Mouse (Mus musculus): Measurements from ENCODE around the gene Polg2.

The Polg2 gene

DNA sequence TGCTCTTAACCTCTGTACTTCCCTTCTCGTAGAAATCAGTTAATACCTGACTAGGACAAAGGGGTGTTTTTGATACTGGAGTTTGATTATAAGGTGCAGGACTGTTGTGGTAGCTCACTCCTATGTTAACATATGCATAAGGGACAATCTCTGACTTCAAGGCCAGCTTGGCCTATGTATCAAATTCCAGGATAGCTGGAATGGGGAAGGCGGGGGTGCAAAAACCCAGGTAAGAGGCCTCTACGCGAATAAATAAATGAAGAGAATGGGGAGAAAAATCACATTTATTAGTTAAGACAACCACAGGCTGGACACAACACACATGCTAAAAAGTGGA is 720 bp upstream of the Polg2 start:
- Histone ChIP-seq H3K9me3 (ENCODE audit: low read length) (no peaks in the 10 kb centered on the region), H3K4me1 (replicated peaks; ENCODE audit: low read depth, low read length) (peaks cover 58% of the 10 kb centered on the region), H3K4me3 (replicated peaks; ENCODE audit: low read length) (no peak overlapping the region), H3K27me3 (ENCODE audit: insufficient read depth, low read length) (no peaks in the 10 kb centered on the region), H3K36me3 (ENCODE audit: insufficient read depth, low read length) (peaks cover 83% of the 10 kb centered on the region)
- TF ChIP-seq POU5F1 (IDR thresholded peaks at IDR 0.05; ENCODE audit: borderline replicate concordance, low read length) (no peak), NANOG (IDR thresholded peaks at IDR 0.05; ENCODE audit: borderline replicate concordance, low read length) (no peak), CTCF (conservative IDR thresholded peaks at IDR 0.05; ENCODE audit: low read length) (no peak)

- Histone ChIP-seq H3K9me3 (ENCODE audit: low read length) (no peaks in the 10 kb centered on the region), H3K4me1 (replicated peaks; ENCODE audit: low read depth, low read length) (peaks cover 45% of the 10 kb centered on the region), H3K27me3 (ENCODE audit: insufficient read depth, low read length) (no peaks in the 10 kb centered on the region), H3K4me3 (replicated peaks; ENCODE audit: low read length) (peak overlapping the region; percentile 93), H3K36me3 (ENCODE audit: insufficient read depth, low read length) (peaks cover 83% of the 10 kb centered on the region)
- TF ChIP-seq POU5F1 (IDR thresholded peaks at IDR 0.05; ENCODE audit: borderline replicate concordance, low read length) (no peak), NANOG (IDR thresholded peaks at IDR 0.05; ENCODE audit: borderline replicate concordance, low read length) (no peak), CTCF (conservative IDR thresholded peaks at IDR 0.05; ENCODE audit: low read length) (no peak)
Measured at GRCm38 (mm10) chr11:106778589-106779387, 549 bp downstream of the Polg2 start.

DNA sequence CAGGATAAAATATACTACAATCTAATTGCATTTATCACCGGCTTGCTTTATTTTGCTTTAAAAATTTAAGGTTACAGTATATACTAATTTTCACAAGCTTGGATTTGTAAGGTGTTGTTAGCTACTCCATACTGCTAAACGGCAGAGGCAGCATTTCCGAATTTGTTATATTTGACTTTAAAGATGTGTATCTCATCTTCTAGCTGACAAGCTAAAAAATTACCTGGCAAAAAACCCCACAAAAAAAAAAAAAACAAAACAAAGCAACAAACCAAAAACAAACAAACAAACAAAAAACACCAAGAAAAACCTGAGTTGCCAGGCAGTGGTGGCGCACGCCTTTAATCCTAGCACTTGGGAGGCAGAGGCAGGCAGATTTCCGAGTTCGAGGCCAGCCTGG is 1.2 kb downstream of the Polg2 start:
- peaks cover 83% of the 10 kb centered on the region for H3K36me3 ChIP-seq (ENCODE audit: insufficient read depth, low read length)
- TF ChIP-seq CTCF (conservative IDR thresholded peaks at IDR 0.05; ENCODE audit: low read length) (no peak), NANOG (IDR thresholded peaks at IDR 0.05; ENCODE audit: borderline replicate concordance, low read length) (no peak), POU5F1 (IDR thresholded peaks at IDR 0.05; ENCODE audit: borderline replicate concordance, low read length) (no peak)
- peaks cover 39% of the 10 kb centered on the region for H3K4me1 ChIP-seq (replicated peaks; ENCODE audit: low read depth, low read length)
- H3K9me3 ChIP-seq (ENCODE audit: low read length): no peaks in the 10 kb centered on the region
- peak overlapping the region; percentile 93 for H3K4me3 ChIP-seq (replicated peaks; ENCODE audit: low read length)
- H3K27me3 ChIP-seq (ENCODE audit: insufficient read depth, low read length): no peaks in the 10 kb centered on the region

DNA sequence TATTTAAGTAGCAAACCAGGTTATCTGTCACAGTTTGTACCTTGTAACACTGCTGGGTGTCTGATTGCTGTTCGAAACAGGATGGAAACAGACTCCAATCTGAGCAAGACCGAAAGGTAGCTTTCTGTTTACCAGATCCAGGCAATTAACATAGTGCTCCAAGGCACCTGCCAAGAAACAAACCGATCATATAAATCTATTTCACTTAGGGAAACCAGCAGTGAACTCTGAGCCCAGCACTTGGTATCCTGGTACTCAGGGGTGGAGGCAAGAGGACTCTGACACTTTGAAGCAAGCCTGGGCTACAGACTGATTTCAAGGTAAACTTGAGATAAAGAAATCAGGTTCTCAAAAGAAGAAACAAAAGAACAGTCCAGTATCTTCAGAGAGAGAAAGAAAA is 1.9 kb downstream of the Polg2 start:
- H3K36me3 ChIP-seq (ENCODE audit: insufficient read depth, low read length): peaks cover 83% of the 10 kb centered on the region
- TF ChIP-seq POU5F1 (IDR thresholded peaks at IDR 0.05; ENCODE audit: borderline replicate concordance, low read length) (no peak), NANOG (IDR thresholded peaks at IDR 0.05; ENCODE audit: borderline replicate concordance, low read length) (no peak), CTCF (conservative IDR thresholded peaks at IDR 0.05; ENCODE audit: low read length) (no peak)
- peaks cover 31% of the 10 kb centered on the region for H3K4me1 ChIP-seq (replicated peaks; ENCODE audit: low read depth, low read length)
- H3K27me3 ChIP-seq (ENCODE audit: insufficient read depth, low read length): no peaks in the 10 kb centered on the region
- H3K9me3 ChIP-seq (ENCODE audit: low read length): no peaks in the 10 kb centered on the region
- H3K4me3 ChIP-seq (replicated peaks; ENCODE audit: low read length): 0 out of 2 replicates have a peak overlapping the region, but pooled peaks have one; percentile 93

DNA sequence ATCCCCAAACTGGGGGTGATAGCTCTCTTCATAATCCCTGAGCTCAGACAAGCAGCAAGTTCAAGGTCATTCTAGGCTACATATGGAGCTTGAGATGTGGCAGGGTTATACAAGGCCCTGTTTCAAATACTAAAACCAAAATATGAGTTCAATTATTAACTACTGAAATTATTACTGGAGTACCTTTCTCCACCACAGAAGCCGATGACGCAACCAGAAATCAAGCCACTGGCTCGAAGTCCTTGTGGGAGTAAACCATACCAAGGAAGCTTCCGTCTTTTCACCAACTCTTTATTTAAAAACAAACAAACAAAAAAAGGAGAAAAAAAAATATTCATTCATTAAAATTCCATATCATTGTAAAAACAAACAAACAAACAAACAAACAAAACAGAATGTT is 2.4 kb downstream of the Polg2 start:
- TF ChIP-seq POU5F1 (IDR thresholded peaks at IDR 0.05; ENCODE audit: borderline replicate concordance, low read length) (no peak), CTCF (conservative IDR thresholded peaks at IDR 0.05; ENCODE audit: low read length) (no peak), NANOG (IDR thresholded peaks at IDR 0.05; ENCODE audit: borderline replicate concordance, low read length) (no peak)
- Histone ChIP-seq H3K27me3 (ENCODE audit: insufficient read depth, low read length) (no peaks in the 10 kb centered on the region), H3K4me1 (replicated peaks; ENCODE audit: low read depth, low read length) (peaks cover 30% of the 10 kb centered on the region)

DNA sequence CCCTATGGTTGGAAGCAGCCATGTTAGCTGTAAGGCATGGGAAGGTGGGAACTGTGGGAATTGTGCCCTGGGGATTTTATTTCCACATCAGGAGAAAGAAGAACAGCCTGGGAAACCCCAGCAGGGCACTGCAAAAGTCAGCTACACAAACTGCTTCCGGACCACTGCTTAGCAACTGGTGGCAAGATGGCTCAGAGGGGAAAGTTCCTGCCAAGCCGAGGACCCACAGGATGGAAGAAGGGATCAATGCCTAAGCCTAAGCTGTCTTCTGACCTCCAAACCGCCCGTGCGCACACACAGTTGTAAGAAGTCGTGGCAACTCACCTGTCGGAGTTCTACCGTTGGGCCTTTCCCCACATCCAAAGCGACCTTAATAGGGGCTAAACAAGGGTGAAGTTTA is 6.3 kb downstream of the Polg2 start:
- H3K4me1 ChIP-seq (replicated peaks; ENCODE audit: low read depth, low read length): peaks cover 9% of the 10 kb centered on the region
- H3K9me3 ChIP-seq (ENCODE audit: low read length): no peaks in the 10 kb centered on the region
- no peak overlapping the region for H3K4me3 ChIP-seq (replicated peaks; ENCODE audit: low read length)
- H3K36me3 ChIP-seq (ENCODE audit: insufficient read depth, low read length): peaks cover 98% of the 10 kb centered on the region
- H3K27me3 ChIP-seq (ENCODE audit: insufficient read depth, low read length): no peaks in the 10 kb centered on the region
- no peak for TF ChIP-seq POU5F1 (IDR thresholded peaks at IDR 0.05; ENCODE audit: borderline replicate concordance, low read length)
- TF ChIP-seq CTCF (conservative IDR thresholded peaks at IDR 0.05; ENCODE audit: low read length): no peak
- no peak for TF ChIP-seq NANOG (IDR thresholded peaks at IDR 0.05; ENCODE audit: borderline replicate concordance, low read length)

More for the DNA sequence above, 2.4 kb downstream of the Polg2 start:
- H3K36me3 ChIP-seq (ENCODE audit: insufficient read depth, low read length): peaks cover 83% of the 10 kb centered on the region
- H3K9me3 ChIP-seq (ENCODE audit: low read length): no peaks in the 10 kb centered on the region
- H3K4me3 ChIP-seq (replicated peaks; ENCODE audit: low read length): no peak overlapping the region

GRCm38 (mm10) chr11:106770195-106770974 is 9.0 kb downstream of the Polg2 start:
- no peak overlapping the region for H3K4me3 ChIP-seq (replicated peaks; ENCODE audit: low read length)
- TF ChIP-seq POU5F1 (IDR thresholded peaks at IDR 0.05; ENCODE audit: borderline replicate concordance, low read length): no peak
- no peak for TF ChIP-seq NANOG (IDR thresholded peaks at IDR 0.05; ENCODE audit: borderline replicate concordance, low read length)
- peak; percentile 69 for TF ChIP-seq CTCF (conservative IDR thresholded peaks at IDR 0.05; ENCODE audit: low read length)

DNA sequence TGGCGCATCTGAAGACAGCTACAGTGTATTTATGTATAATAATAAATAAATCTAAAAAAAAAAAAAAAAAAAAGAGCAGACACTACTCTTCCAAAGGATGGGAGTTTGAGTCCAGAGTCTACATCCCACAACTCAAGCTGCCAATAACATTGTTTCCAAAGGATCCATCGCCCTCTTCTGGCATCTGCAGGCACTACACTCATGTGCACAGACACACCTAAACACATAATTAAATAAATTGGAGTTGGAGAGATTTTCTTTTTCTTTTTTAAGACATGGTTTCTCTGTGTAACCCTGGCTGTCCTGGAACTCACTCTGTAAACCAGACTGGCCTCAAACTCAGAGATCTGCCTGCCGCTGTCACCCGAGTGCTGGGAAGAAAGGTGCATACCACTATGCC is 11.8 kb downstream of the Polg2 start:
- H3K9me3 ChIP-seq (ENCODE audit: low read length): no peaks in the 10 kb centered on the region
- H3K27me3 ChIP-seq (ENCODE audit: insufficient read depth, low read length): no peaks in the 10 kb centered on the region
- H3K4me1 ChIP-seq (replicated peaks; ENCODE audit: low read depth, low read length): peaks cover 8% of the 10 kb centered on the region
- no peak for TF ChIP-seq NANOG (IDR thresholded peaks at IDR 0.05; ENCODE audit: borderline replicate concordance, low read length)
- no peak for TF ChIP-seq POU5F1 (IDR thresholded peaks at IDR 0.05; ENCODE audit: borderline replicate concordance, low read length)
- TF ChIP-seq CTCF (conservative IDR thresholded peaks at IDR 0.05; ENCODE audit: low read length): peak; percentile 52
- peaks cover 77% of the 10 kb centered on the region for H3K36me3 ChIP-seq (ENCODE audit: insufficient read depth, low read length)
- no peak overlapping the region for H3K4me3 ChIP-seq (replicated peaks; ENCODE audit: low read length)

More at GRCm38 (mm10) chr11:106770195-106770974, 9.0 kb downstream of the Polg2 start:
- H3K4me1 ChIP-seq (replicated peaks; ENCODE audit: low read depth, low read length): no peaks in the 10 kb centered on the region
- no peaks in the 10 kb centered on the region for H3K27me3 ChIP-seq (ENCODE audit: insufficient read depth, low read length)
- H3K9me3 ChIP-seq (ENCODE audit: low read length): no peaks in the 10 kb centered on the region
- H3K36me3 ChIP-seq (ENCODE audit: insufficient read depth, low read length): peaks cover 96% of the 10 kb centered on the region

All from E14TG2a.4 (cell line).